Mouse (Mus musculus) fat pad, adult 2 months (tissue): ENCODE measurements around the gene Zfp27.

Experiments used
- DNase-seq: peaks from one replicate; pipeline ENCODE4 v3.0.0-alpha.2; 2011; ENCODE audit warnings: low read depth, low spot score; ENCODE audit errors: extremely low read depth

The Zfp27 gene

GRCm38 (mm10) chr7:29905966-29906681 lies at the start of gene Zfp27:
Gene Zfp27 (minus strand): TSS chr7:29906572.
- peak; percentile 69 for DNase-seq

- no peak for DNase-seq
Measured at GRCm38 (mm10) chr7:29954731-29955130, 48.4 kb upstream of the Zfp27 start.

- DNase-seq, result peak; percentile 25
Measured at GRCm38 (mm10) chr7:29953513-29954401, 47.4 kb upstream of the Zfp27 start, which contains the start of gene Zfp74. Gene Zfp74 (minus strand): TSS chr7:29954089.

- DNase-seq, result no peak
Measured at GRCm38 (mm10) chr7:29953086-29953485, 46.7 kb upstream of the Zfp27 start.

GRCm38 (mm10) chr7:29944201-29944600 lies 37.8 kb upstream of the Zfp27 start:
- DNase-seq, result no peak

- DNase-seq, result no peak
Measured at GRCm38 (mm10) chr7:29943720-29944119, 37.3 kb upstream of the Zfp27 start.

GRCm38 (mm10) chr7:29942740-29943139 lies 36.4 kb upstream of the Zfp27 start:
- DNase-seq, result no peak

GRCm38 (mm10) chr7:29941027-29941426 lies 34.7 kb upstream of the Zfp27 start:
- no peak for DNase-seq

GRCm38 (mm10) chr7:29938856-29939255 lies 32.5 kb upstream of the Zfp27 start:
- no peak for DNase-seq

GRCm38 (mm10) chr7:29922780-29923179 lies 16.4 kb upstream of the Zfp27 start:
- no peak for DNase-seq

GRCm38 (mm10) chr7:29921439-29922093 lies 15.2 kb upstream of the Zfp27 start:
- no peak for DNase-seq

GRCm38 (mm10) chr7:29918062-29918453 lies 11.7 kb upstream of the Zfp27 start:
- DNase-seq, result no peak

GRCm38 (mm10) chr7:29917371-29918061 lies 11.1 kb upstream of the Zfp27 start:
- DNase-seq, result no peak

- DNase-seq, result no peak
Measured at GRCm38 (mm10) chr7:29912172-29912571, 5.8 kb upstream of the Zfp27 start.

- DNase-seq, result no peak
Measured at GRCm38 (mm10) chr7:29910252-29910651, 3.9 kb upstream of the Zfp27 start.

- peak; percentile 30 for DNase-seq
Measured at GRCm38 (mm10) chr7:29908130-29908950, 2.0 kb upstream of the Zfp27 start, which contains the start of gene Zfp383. Gene Zfp383 (plus strand): TSS chr7:29908223.

- DNase-seq, result no peak
Measured at GRCm38 (mm10) chr7:29907206-29907605, 834 bp upstream of the Zfp27 start.

GRCm38 (mm10) chr7:29906682-29907058 lies 298 bp upstream of the Zfp27 start:
- DNase-seq, result no peak

- DNase-seq, result no peak
Measured at GRCm38 (mm10) chr7:29904101-29904500, 2.3 kb downstream of the Zfp27 start.

GRCm38 (mm10) chr7:29898351-29898750 lies 8.0 kb downstream of the Zfp27 start:
- no peak for DNase-seq
